Mouse (Mus musculus) liver, embryonic 14.5 days (tissue): ENCODE measurements around the gene R3hdm2. TPM values are rescaled to one million over a fixed set of nuclear protein-coding genes. Genes with fewer than 3 reads are reported as not detected.

ENCODE experiments used
- ATAC-seq: fragments of 200-750 bp; cut with Nextera tagmentation; 2 replicates; pipeline ENCODE4 v1.8.0; 2017; ENCODE audit warnings: moderate number of reproducible peaks, mild to moderate bottlenecking, moderate library complexity; ENCODE audit not compliant: insufficient read depth
- DNase-seq, 3 experiments: peaks; one replicate each; pipeline ENCODE4 v3.0.0-alpha.2; 2012 to 2013; ENCODE audit warnings: low read depth in 3 of 3, low spot score in 3 of 3
- H3K27ac ChIP-seq: fragments of 300-500 bp; sonication (generic); 2 replicates; pipeline ENCODE4 v1.5.1; 2014; ENCODE audit warnings: moderate library complexity, mild to moderate bottlenecking, control low read depth, inconsistent platforms
- H3K27me3 ChIP-seq: fragments of 300-500 bp; sonication (generic); 2 replicates; pipeline ENCODE4 v1.6.1; 2014; ENCODE audit warnings: mild to moderate bottlenecking, low read length, moderate library complexity; ENCODE audit not compliant: control insufficient read depth, insufficient read depth
- H3K36me3 ChIP-seq: fragments of 300-500 bp; sonication (generic); replicated peaks from 2 replicates; pipeline ENCODE4 v1.6.1; 2014; ENCODE audit warnings: low read depth; ENCODE audit not compliant: control insufficient read depth, insufficient read depth
- H3K4me1 ChIP-seq, 2 experiments: fragments of 200-500 bp in 1 of 2; fragments of 300-500 bp in 1 of 2; sonication (generic) in 1 of 2; replicated peaks; 2 replicates each; pipeline ENCODE4 v1.6.1; 2012 to 2014; ENCODE audit warnings: antibody characterized with exemption in 1 of 2, inconsistent platforms in 1 of 2, low read length in 1 of 2; ENCODE audit not compliant: control insufficient read depth in 2 of 2, insufficient read depth in 2 of 2
- H3K4me2 ChIP-seq: fragments of 300-500 bp; sonication (generic); 2 replicates; pipeline ENCODE4 v1.6.1; 2014; ENCODE audit warnings: low read depth, mild to moderate bottlenecking, control low read depth, moderate library complexity
- H3K4me3 ChIP-seq, 2 experiments: fragments of 200-500 bp in 1 of 2; fragments of 300-500 bp in 1 of 2; sonication (generic) in 1 of 2; 2 replicates each; pipeline ENCODE4 v1.5.1; 2012 to 2014; ENCODE audit warnings: low read depth in 2 of 2, low read length in 2 of 2, mild to moderate bottlenecking in 2 of 2, control low read depth in 1 of 2, inconsistent platforms in 1 of 2, moderate library complexity in 1 of 2; ENCODE audit not compliant: insufficient read depth in 1 of 2
- H3K9ac ChIP-seq: fragments of 300-500 bp; sonication (generic); replicated peaks from 2 replicates; pipeline ENCODE4 v1.6.1; 2014; ENCODE audit warnings: mild to moderate bottlenecking, control low read depth, moderate library complexity
- H3K9me3 ChIP-seq: fragments of 300-500 bp; sonication (generic); 2 replicates; pipeline ENCODE4 v1.6.1; 2016; ENCODE audit warnings: low read length, mixed read lengths; ENCODE audit not compliant: control insufficient read depth
- CTCF ChIP-seq: IDR thresholded peaks from 2 replicates; pipeline ENCODE4 v1.5.1; 2016; ENCODE audit warnings: antibody characterized with exemption, low read depth, control low read depth
- EP300 ChIP-seq: IDR thresholded peaks from 2 replicates; pipeline ENCODE4 v1.6.1; 2016; ENCODE audit warnings: antibody characterized with exemption, low read depth
- WGBS: fragments of 180-500 bp; shearing (Covaris S2); extraction: QIAGEN DNeasy Blood & Tissue Kit; methylation state at CpG from one replicate; pipeline ENCODE4 v1.1.7; 2014; ENCODE audit not compliant: insufficient replicate concordance; 5-methylcytosine and 5-hydroxymethylcytosine counted together
- polyA plus RNA-seq, 2 experiments: library from polyadenylated mRNA; depleted of rRNA in 1 of 2; stranded (reverse) in 1 of 2; unstranded in 1 of 2; fragments of >200 nt; fragmentation: Nextera tagmentation in 1 of 2; extraction: Ambion mirVana in 1 of 2; gene quantifications; 2 replicates each; pipeline versions ENCODE4 v1.2.1 to v1.2.3; 2012 to 2014

The R3hdm2 gene
- polyA plus RNA-seq, 2 experiments = 9.0 to 10.9 TPM

- TF ChIP-seq CTCF (no peak), EP300 (no peak)
- Histone ChIP-seq H3K9ac (no peak overlapping the region), H3K9me3 (no peaks in the 10 kb centered on the region), H3K4me1 (peaks cover 7 to 13% of the 10 kb centered on the region in 2 experiments), H3K4me2 (no peak overlapping the region), H3K36me3 (no peaks in the 10 kb centered on the region), H3K4me3 (no peak overlapping the region), H3K27me3 (peaks cover 67% of the 10 kb centered on the region), H3K27ac (no peak overlapping the region)
- 8% methylated on average over 17 of the region's 17 CpGs for WGBS
- ATAC-seq (no peak), DNase-seq (no peak)
These were observed 129.9 kb downstream of the R3hdm2 start for GRCm38 (mm10) chr10:127509837-127510701.

- no peak overlapping the region for H3K27ac ChIP-seq
- DNase-seq (no peak), ATAC-seq (no peak)
- H3K36me3 ChIP-seq = no peaks in the 10 kb centered on the region
- TF ChIP-seq EP300 (no peak), CTCF (no peak)
- WGBS = 10% methylated on average over 11 of the region's 11 CpGs
- no peaks in the 10 kb centered on the region for H3K9me3 ChIP-seq
- H3K4me1 ChIP-seq = peaks cover 7 to 22% of the 10 kb centered on the region in 2 experiments
- H3K4me2 ChIP-seq = no peak overlapping the region
- H3K4me3 ChIP-seq = peak overlapping the region in 1 of 2 experiments; percentile 40; a peak in 1 of 4 replicates
- H3K27me3 ChIP-seq = peaks cover 71% of the 10 kb centered on the region
- no peak overlapping the region for H3K9ac ChIP-seq
These were observed 130.9 kb downstream of the R3hdm2 start for GRCm38 (mm10) chr10:127510895-127511617.

GRCm38 (mm10) chr10:127511634-127512306 lies 131.6 kb downstream of the R3hdm2 start:
- Histone ChIP-seq H3K4me2 (peak overlapping the region; percentile 58), H3K27ac (no peak overlapping the region), H3K4me3 (peak overlapping the region in 1 of 2 experiments; percentile 40; a peak in 2 of 4 replicates), H3K27me3 (peaks cover 71% of the 10 kb centered on the region), H3K4me1 (peaks cover 7 to 28% of the 10 kb centered on the region in 2 experiments), H3K9ac (no peak overlapping the region), H3K9me3 (no peaks in the 10 kb centered on the region), H3K36me3 (no peaks in the 10 kb centered on the region)
- ATAC-seq = no peak
- no peak for TF ChIP-seq EP300
- peak; percentile 22; the same call in 1 of the 2 replicates for TF ChIP-seq CTCF
- DNase-seq = no peak
- 1% methylated on average over 45 of the region's 46 CpGs for WGBS

- WGBS = 3% methylated on average over 7 of the region's 7 CpGs
- H3K27me3 ChIP-seq = peaks cover 71% of the 10 kb centered on the region
- H3K9ac ChIP-seq = no peak overlapping the region
These were observed 132.2 kb downstream of the R3hdm2 start for GRCm38 (mm10) chr10:127512307-127512666.

More at GRCm38 (mm10) chr10:127512307-127512666, 132.2 kb downstream of the R3hdm2 start:
- TF ChIP-seq EP300 = no peak
- TF ChIP-seq CTCF = no peak
- Histone ChIP-seq H3K9me3 (no peaks in the 10 kb centered on the region), H3K4me1 (peaks cover 12 to 28% of the 10 kb centered on the region in 2 experiments), H3K36me3 (peaks cover 3% of the 10 kb centered on the region), H3K4me2 (peak overlapping the region; percentile 58), H3K27ac (no peak overlapping the region), H3K4me3 (peak overlapping the region in 1 of 2 experiments; percentile 40; a peak in 2 of 4 replicates)
- ATAC-seq (no peak), DNase-seq (no peak)
